Mouse (Mus musculus) small intestine, adult 10 weeks (tissue): ENCODE results near the gene Gen1. TPM values are rescaled to one million over a fixed set of nuclear protein-coding genes. Genes with fewer than 3 reads are reported as not detected.

Experiments used
- polyA plus RNA-seq: library from polyadenylated mRNA; stranded (reverse); fragments of 350-450 nt; fragmentation: Illumina TruSeq; extraction: RNeasy Lipid Tissue Mini Kit (QIAGEN cat#74804); gene quantifications from one replicate; pipeline ENCODE4 v1.2.3, GENCODE M21; 2014; ENCODE audit warnings: low replicate concordance

Gen1 gene
- 9.7 TPM for polyA plus RNA-seq

DNA sequence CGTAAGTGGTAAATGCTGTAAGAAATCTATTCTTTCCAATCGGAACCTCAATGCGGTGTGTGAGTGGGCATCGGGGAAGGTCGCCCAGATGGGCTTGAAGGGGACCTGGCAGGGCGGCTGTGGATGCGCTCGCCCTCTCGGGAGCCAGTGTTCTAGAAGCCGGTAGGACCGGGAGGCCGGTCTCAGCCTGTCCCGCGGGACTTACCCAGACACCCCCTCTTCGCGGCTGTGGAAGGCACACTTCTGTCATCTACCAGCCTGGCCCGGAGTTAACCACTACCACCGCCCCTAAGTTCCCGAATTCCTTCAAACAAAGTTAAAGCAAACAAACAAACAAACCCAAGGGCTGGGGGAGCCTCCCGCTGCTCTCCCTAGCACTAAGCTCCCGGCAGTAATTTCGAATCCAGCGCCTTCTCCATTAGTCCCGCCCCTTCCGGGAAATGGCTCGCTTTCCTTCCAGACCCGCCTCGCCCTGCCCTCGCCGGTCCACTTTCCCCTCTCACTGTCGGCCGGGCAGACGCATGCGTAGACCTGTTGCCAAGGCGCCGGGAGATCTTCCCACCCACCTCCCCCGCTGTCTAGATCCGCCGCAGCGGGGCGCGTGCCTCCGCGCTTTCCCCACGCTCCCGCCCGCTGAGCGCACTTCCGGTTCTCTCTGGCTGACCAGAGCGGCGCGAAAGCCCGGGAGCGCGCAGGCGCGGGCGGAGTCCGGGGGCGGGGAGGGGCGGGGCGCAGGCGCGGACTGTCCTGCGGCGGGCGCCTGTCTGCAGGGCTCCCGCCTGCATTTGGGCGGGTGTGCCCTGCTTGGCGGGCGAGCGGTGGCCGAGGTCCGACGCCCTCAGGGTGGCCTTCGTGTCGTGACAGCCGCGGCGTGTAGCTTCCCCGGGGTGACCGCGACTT lies at the start of gene Gen1, which contains the start of gene Smc6:
Gene Gen1 (minus strand): TSS at position 420 of the 900 bp plus-strand sequence.
Gene Smc6 (plus strand): TSS at position 505 of the 900 bp plus-strand sequence.

GRCm38 (mm10) chr12:11208872-11209271 lies 56.7 kb downstream of the Gen1 start, which contains the start of gene Msgn1:
TSS of gene Msgn1 (minus strand) at chr12:11208972.

Other genes with a start within 250 kb of the Gen1 start
- gene Kcns3, start 114.7 kb downstream of the Gen1 start, polyA plus RNA-seq: 9.0 TPM
- gene Msgn1, start 56.8 kb downstream of the Gen1 start, polyA plus RNA-seq: not detected
- gene Smc6, start 85 bp upstream of the Gen1 start, polyA plus RNA-seq: 77.8 TPM
- 0.48 TPM for gene Vsnl1, start 170.8 kb upstream of the Gen1 start, polyA plus RNA-seq
- gene Rad51ap2, start 190.3 kb upstream of the Gen1 start, polyA plus RNA-seq: not detected